Mouse (Mus musculus) G1E (cell line): ENCODE measurements around the gene Lrmda.

Source experiments
- CTCF ChIP-seq: IDR thresholded peaks from 2 replicates; pipeline ENCODE4 v1.5.1; 2012; ENCODE audit warnings: low read depth, low read length, inconsistent platforms, mixed read lengths
- GATA1 ChIP-seq: IDR thresholded peaks from 2 replicates; pipeline ENCODE4 v1.6.1; 2012; ENCODE audit warnings: borderline replicate concordance, low read length, inconsistent platforms, mixed read lengths
- POLR2AphosphoS5 ChIP-seq: IDR thresholded peaks from 2 replicates; pipeline ENCODE4 v1.6.1; 2012; ENCODE audit warnings: low read depth, low read length, inconsistent platforms; ENCODE audit not compliant: insufficient replicate concordance

- TF ChIP-seq CTCF (no peak), POLR2AphosphoS5 (no peak), GATA1 (no peak)
Observed at GRCm38 (mm10) chr14:22357991-22358503, 338.5 kb downstream of the Lrmda start.
